Mouse (Mus musculus): ENCODE measurements at regions not wholly inside any gene's neighbourhood (a gene's known extent, or its start where the extent isn't known, plus 50 kb on each side); places are given as distances from the start of the nearest gene placed in this dataset.

- no peak for DNase-seq (ENCODE audit: low read depth, low spot score)
Measured at GRCm38 (mm10) chr8:11094516-11094915, 86.3 kb upstream of the Irs2 start.

DNA sequence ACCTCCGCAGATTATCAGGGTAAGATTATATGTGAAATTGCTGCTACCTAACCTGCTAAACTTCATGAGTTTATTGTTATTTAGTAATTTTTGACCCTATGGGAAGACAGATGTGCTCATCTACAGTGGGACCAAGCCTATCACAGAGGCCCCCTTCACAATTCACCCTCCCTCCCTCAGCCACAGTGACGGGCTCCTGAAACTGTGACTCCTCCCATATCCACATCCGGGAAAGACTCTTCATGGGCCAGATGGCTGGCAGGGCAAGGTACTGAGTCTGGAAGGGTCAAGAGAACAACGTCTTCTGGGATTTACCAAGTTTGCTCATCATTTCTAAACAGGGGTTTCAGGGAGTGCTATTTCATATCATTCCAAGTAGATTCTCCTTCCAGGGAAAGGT lies 84.1 kb upstream of the Irs2 start:
- DNase-seq (ENCODE audit: low read depth, low spot score), result no peak

GRCm38 (mm10) chr8:11091675-11092345 lies 83.6 kb upstream of the Irs2 start:
- DNase-seq (ENCODE audit: low read depth, low spot score), result no peak

- DNase-seq (ENCODE audit: low read depth, low spot score), result peak; percentile 91
Measured at GRCm38 (mm10) chr8:11088946-11089665, 80.8 kb upstream of the Irs2 start.

DNA sequence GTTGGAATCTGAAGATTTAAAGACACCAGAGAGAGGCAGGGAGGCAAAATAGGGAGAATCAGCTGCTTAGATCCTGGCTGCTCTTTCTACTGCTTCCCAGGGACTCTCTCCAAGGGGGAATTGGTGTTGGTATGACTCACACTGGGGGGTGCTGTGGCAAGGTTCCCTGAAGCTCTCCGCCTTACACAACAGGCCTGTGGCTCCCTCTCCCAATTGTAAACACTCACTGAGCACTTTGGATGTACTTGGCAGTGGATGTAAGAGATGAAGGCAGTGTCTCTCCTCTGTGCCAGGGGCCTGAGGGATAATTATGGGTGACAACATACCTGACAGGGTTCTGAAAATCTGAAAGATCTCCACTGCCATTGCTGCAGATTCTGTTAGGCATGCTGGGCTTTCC lies 77.0 kb upstream of the Irs2 start:
- DNase-seq (ENCODE audit: low read depth, low spot score), result peak; percentile 68

DNA sequence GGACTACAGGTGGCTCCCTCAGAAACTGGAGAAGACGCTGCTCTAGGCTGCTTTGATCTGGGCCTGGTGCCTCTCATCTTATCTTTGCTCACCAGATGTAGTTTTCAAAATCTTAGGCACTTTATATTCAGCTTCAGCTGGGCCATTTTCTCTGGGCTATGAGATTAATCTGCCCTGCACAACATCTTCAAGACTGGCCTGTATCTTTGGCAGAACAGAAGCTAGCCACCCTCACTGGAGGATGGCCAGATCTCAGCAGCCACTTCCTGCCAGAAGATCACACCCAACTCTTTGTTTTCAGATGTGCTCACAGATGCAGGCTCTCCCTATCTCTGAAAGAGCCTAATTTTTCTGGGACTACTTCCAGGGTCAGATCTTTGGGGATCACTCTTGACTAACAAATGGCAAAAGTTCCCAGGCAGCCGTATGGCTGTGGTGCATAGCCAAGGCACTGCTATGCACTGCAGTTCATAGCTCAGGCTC lies 75.8 kb upstream of the Irs2 start:
- peak; percentile 81 for DNase-seq (ENCODE audit: low read depth, low spot score)

GRCm38 (mm10) chr8:11080813-11081212 lies 72.6 kb upstream of the Irs2 start:
- no peak for DNase-seq (ENCODE audit: low read depth, low spot score)

GRCm38 (mm10) chr8:11079805-11080204 lies 71.5 kb upstream of the Irs2 start:
- no peak for DNase-seq (ENCODE audit: low read depth, low spot score)

GRCm38 (mm10) chr8:11077138-11077537 lies 68.9 kb upstream of the Irs2 start:
- DNase-seq (ENCODE audit: low read depth, low spot score), result no peak

- no peak for DNase-seq (ENCODE audit: low read depth, low spot score)
Measured at GRCm38 (mm10) chr8:11071162-11071561, 62.9 kb upstream of the Irs2 start.

DNA sequence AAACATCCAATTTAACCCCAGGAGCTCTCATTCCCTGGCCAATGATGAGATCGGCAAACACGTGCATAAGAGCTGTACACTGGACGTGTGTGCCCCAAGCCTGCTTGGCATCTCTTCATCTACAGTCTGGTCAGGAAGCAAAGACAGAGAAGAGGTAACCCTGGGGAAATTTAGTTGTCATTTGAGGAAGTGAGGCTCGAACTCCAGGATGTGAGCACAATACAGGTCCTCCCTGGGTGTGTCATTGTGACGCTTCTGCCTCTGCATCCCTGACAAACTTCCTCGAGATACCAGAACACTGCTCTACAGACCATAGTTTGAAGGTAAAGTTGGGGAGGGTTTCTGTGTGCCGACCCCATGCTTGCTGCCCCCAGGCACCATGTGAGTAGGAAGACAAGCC lies 59.2 kb upstream of the Irs2 start:
- DNase-seq (ENCODE audit: low read depth, low spot score), result no peak

DNA sequence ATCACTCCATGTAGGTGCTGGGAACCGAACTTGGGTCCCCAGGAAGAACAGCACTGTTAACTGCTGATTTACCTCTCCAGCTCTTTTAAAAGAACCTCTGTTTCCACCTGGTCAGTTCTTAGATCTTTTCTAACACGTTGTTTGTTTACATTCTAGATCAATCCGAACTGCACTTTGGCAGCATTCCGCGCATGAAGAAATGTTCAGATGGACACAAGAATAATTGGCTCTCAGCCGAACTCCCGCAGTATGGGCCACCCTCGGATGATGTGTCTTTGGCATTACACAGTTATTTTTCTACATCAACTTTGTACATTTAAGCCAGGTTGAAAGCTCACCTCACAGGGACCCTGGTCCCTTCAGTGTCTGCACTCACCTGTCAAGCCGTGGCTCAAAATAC lies 57.7 kb upstream of the Irs2 start:
- no peak for DNase-seq (ENCODE audit: low read depth, low spot score)

DNA sequence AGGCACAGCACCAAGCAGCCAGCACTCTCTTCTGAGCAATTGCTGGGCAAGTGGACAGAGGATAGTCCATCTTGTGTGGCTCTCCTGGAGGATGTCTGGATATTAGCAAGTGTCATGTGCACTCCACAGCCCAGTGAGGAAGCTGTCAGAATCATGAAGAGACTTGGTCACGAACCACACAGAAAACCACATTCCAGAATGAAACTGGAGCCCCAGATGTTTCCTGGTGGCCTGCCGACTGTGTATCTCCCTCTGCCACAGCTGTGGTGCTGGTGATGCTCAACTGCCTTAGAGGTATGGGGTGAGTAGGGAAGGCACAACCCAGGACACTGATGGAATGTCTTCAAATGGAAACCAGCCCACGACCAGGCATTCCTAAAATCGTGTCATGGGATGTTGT lies 57.0 kb upstream of the Irs2 start:
- DNase-seq (ENCODE audit: low read depth, low spot score), result no peak

DNA sequence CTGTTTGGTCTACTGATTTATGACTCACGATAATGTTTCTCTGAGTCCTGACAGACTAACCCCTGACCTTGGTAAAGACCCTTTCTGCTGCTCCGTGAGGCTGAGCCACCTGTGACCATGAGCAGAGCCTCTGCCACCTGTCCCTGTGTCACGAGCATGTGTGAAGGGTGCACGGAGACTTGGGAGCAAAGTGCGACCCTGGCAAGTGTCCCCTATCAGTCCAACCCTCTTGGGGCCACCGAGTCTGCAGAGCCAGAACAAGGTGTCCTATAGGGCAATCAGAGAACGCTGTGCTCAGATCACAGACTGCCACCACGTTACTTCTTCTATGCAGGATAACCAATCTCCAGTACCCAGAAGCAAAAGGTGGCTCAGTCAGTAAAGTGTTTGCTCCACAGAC lies 54.8 kb upstream of the Irs2 start:
- DNase-seq (ENCODE audit: low read depth, low spot score), result no peak

- DNase-seq (ENCODE audit: low read depth, low spot score), result no peak
Measured at GRCm38 (mm10) chr8:11062348-11062946, 54.2 kb upstream of the Irs2 start.

DNA sequence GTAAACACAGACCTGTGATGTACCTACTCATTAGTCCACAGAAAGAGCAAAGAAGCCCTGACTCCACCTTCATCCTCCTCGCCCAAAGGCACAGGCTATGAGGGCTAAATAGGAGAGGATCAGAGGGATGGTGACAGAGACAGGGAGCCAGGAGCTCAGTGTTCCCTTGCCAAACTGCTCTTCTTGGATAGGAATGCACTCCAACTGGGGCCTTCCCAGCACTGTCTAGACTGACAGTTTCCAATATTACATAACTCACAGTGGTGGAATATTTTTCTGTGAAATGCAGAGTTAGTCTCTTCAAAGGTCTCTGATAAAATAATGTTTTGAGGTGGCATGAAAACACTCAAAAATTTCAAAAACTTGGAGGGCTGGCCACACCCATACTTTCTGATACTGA lies 53.5 kb upstream of the Irs2 start:
- peak; percentile 43 for DNase-seq (ENCODE audit: low read depth, low spot score)

GRCm38 (mm10) chr8:11060604-11061003 lies 52.3 kb upstream of the Irs2 start:
- no peak for DNase-seq (ENCODE audit: low read depth, low spot score)

DNA sequence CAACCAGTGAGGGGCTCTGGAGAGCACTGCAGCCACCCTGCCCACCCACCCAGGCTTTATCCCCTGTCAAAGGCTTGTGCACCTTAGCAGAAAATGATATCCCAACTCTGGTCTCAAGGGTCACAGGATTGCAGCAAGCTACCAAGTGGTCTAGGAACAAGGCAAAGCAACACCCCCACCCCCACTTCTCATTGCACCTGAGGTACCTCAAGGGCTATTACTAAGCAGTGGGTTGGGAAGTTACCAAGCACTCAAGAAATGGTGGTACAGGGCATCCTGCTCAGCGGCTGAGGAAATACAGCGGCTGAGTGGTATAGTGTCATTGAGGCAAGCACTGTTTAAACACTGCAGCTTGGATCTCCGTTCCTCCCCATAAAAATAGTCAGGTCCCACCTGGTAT lies 50.1 kb upstream of the Irs2 start:
- no peak for DNase-seq (ENCODE audit: low read depth, low spot score)

Data from skeletal muscle tissue, adult 2 months (tissue).